Mouse (Mus musculus) CH12.LX (cell line): ENCODE results near the gene F2.

Experiments
- NRF1 ChIP-seq: IDR thresholded peaks from 2 replicates; pipeline ENCODE4 v1.6.1; 2014; ENCODE audit warnings: low read depth, mild to moderate bottlenecking, inconsistent platforms, low read length, improper control_type of control experiment, moderate library complexity
- POLR2A ChIP-seq: IDR thresholded peaks from 2 replicates; pipeline ENCODE4 v1.6.1; 2011; ENCODE audit warnings: low read depth, mild to moderate bottlenecking, improper control_type of control experiment, low read length
- USF1 ChIP-seq: IDR thresholded peaks from 2 replicates; pipeline ENCODE4 v1.6.1; 2014; ENCODE audit warnings: low read depth, mild to moderate bottlenecking, inconsistent platforms, low read length, improper control_type of control experiment

- TF ChIP-seq USF1: no peak
- no peak for TF ChIP-seq POLR2A
- no peak for TF ChIP-seq NRF1
Measured at GRCm38 (mm10) chr2:91651458-91652258, 15.4 kb upstream of the F2 start.
